In genomic region chr1:120345001-120345400, GRCm38 (mm10) we compare ENCODE assay signal across 35 mouse cellular contexts. TPM values are rescaled to one million over a fixed set of nuclear protein-coding genes. Genes with fewer than 3 reads are reported as not detected.
"Had no signal": no experiment of that assay in that cellular context is flagged by ENCODE, and none has a peak within 500 bp of the region (broad histone marks: within the 10 kb centered on the region; RNA-seq: fewer than 3 reads in every experiment).

No protein-coding gene starts in this region.

- H3K4me3 ChIP-seq: heart, adult 2 months; heart, embryonic 10.5 days; heart, embryonic 12.5 days; hindbrain, embryonic 10.5 days; hindbrain, embryonic 12.5 days; intestine, embryonic 15.5 days; kidney, embryonic 15.5 days; limb, embryonic 13.5 days; limb, embryonic 15.5 days had no signal

- H3K9ac ChIP-seq: forebrain, postnatal 0 days; heart, embryonic 12.5 days; hindbrain, embryonic 12.5 days; hindbrain, embryonic 14.5 days; intestine, embryonic 15.5 days; kidney, embryonic 15.5 days; limb, embryonic 13.5 days; limb, embryonic 15.5 days had no signal

- ATAC-seq: forebrain, postnatal 0 days; hindbrain, embryonic 16.5 days; inflammation-experienced regulatory T-cells, adult 6 months; intestine, embryonic 15.5 days; intestine, postnatal 0 days had no signal

- H3K36me3 ChIP-seq: heart, embryonic 10.5 days; heart, embryonic 12.5 days; hindbrain, embryonic 10.5 days; hindbrain, embryonic 12.5 days; intestine, embryonic 15.5 days; kidney, embryonic 15.5 days; limb, embryonic 13.5 days; limb, embryonic 15.5 days had no signal

- H3K27ac ChIP-seq: heart, adult 2 months; heart, embryonic 10.5 days; hindbrain, embryonic 10.5 days; hindbrain, embryonic 12.5 days; hindbrain, embryonic 14.5 days; intestine, embryonic 15.5 days; kidney, embryonic 15.5 days; kidney, postnatal 0 days; limb, embryonic 13.5 days; limb, embryonic 15.5 days had no signal

- H3K4me2 ChIP-seq: heart, embryonic 12.5 days; hindbrain, embryonic 12.5 days; hindbrain, embryonic 14.5 days; intestine, embryonic 15.5 days; kidney, embryonic 15.5 days; limb, embryonic 13.5 days; limb, embryonic 15.5 days had no signal

- H3K9me3 ChIP-seq: heart, embryonic 10.5 days; hindbrain, embryonic 10.5 days; intestine, embryonic 15.5 days; kidney, embryonic 15.5 days; limb, embryonic 13.5 days; limb, embryonic 15.5 days had no signal

- DNase-seq: forebrain, postnatal 0 days; gastrocnemius, postnatal 14 days; gastrocnemius, postnatal 36 days; heart, adult 11 months; heart, adult 2 months; heart, postnatal 10 days; heart, postnatal 4 days; kidney, adult 18-20 months; kidney, adult 8-10 months; kidney, postnatal 14 days; kidney, postnatal 36 days; layer of hippocampus, adult 9-11 months; layer of hippocampus, postnatal 36 days; left cerebral cortex, postnatal 4 days had no signal

RNA-seq across cellular contexts. Expression of gene C1ql2, which starts 4.6 kb away (rescaled TPM):
- total RNA-seq: gastrocnemius, adult 18-20 months; gastrocnemius, adult 8-10 months; gastrocnemius, postnatal 14 days; gastrocnemius, postnatal 36 days; heart, adult 2 months; heart, postnatal 10 days; heart, postnatal 25 days; heart, postnatal 4 days had no signal
- polyA plus RNA-seq: gonadal fat pad, adult 2 months; heart, adult 2 months; heart, embryonic 10.5 days; heart, embryonic 12.5 days; heart, embryonic 14.5 days; heart, embryonic 16.5 days; inflammation-experienced regulatory T-cells, adult 6 months; intestine, embryonic 15.5 days; intestine, postnatal 0 days; kidney, embryonic 15.5 days; large intestine, adult 2 months; limb, embryonic 11.5 days; limb, embryonic 15.5 days had no signal
